Mouse (Mus musculus) heart, postnatal 0 days (tissue): ENCODE data around the gene Ep400. TPM values are rescaled to one million over a fixed set of nuclear protein-coding genes. Genes with fewer than 3 reads are reported as not detected.

Experiments used
- ATAC-seq: fragments of 200-750 bp; cut with Nextera tagmentation; 2 replicates; pipeline ENCODE4 v1.8.0; 2017; ENCODE audit warnings: low read depth, moderate number of reproducible peaks, moderate library complexity; ENCODE audit not compliant: insufficient read depth
- DNase-seq: peaks from one replicate; pipeline ENCODE4 v3.0.0-alpha.2; 2016; ENCODE audit warnings: low spot score
- H3K27ac ChIP-seq: fragments of 300-500 bp; sonication (generic); 2 replicates; pipeline ENCODE4 v1.5.1; 2014; ENCODE audit warnings: low read depth, mild to moderate bottlenecking
- H3K27me3 ChIP-seq: fragments of 300-500 bp; sonication (generic); 2 replicates; pipeline ENCODE4 v1.6.1; 2014; ENCODE audit warnings: low read length, mixed read lengths; ENCODE audit not compliant: control insufficient read depth, insufficient read depth
- H3K36me3 ChIP-seq: fragments of 300-500 bp; sonication (generic); replicated peaks from 2 replicates; pipeline ENCODE4 v1.6.1; 2014; ENCODE audit warnings: low read length, mixed read lengths; ENCODE audit not compliant: control insufficient read depth, insufficient read depth
- H3K4me1 ChIP-seq: fragments of 300-500 bp; sonication (generic); 2 replicates; pipeline ENCODE4 v1.6.1; 2014; ENCODE audit warnings: antibody characterized with exemption; ENCODE audit not compliant: control insufficient read depth, insufficient read depth
- H3K4me2 ChIP-seq: fragments of 300-500 bp; sonication (generic); 2 replicates; pipeline ENCODE4 v1.6.1; 2014; ENCODE audit warnings: low read depth, mild to moderate bottlenecking, low read length, moderate library complexity
- H3K4me3 ChIP-seq: fragments of 300-500 bp; sonication (generic); 2 replicates; pipeline ENCODE4 v1.5.1; 2014; ENCODE audit warnings: low read depth, low read length
- H3K9ac ChIP-seq: fragments of 300-500 bp; sonication (generic); replicated peaks from 2 replicates; pipeline ENCODE4 v1.6.1; 2014; ENCODE audit warnings: low read depth, low read length, mixed read lengths
- H3K9me3 ChIP-seq: fragments of 300-500 bp; sonication (generic); replicated peaks from 2 replicates; pipeline ENCODE4 v1.6.1; 2016; ENCODE audit warnings: low read length; ENCODE audit not compliant: control insufficient read depth
- CTCF ChIP-seq: IDR thresholded peaks from 2 replicates; pipeline ENCODE4 v1.5.1; 2016; ENCODE audit warnings: antibody characterized with exemption, control low read depth, low read depth
- EP300 ChIP-seq: IDR thresholded peaks from 2 replicates; pipeline ENCODE4 v1.6.1; 2016; ENCODE audit warnings: antibody characterized with exemption, low read depth
- WGBS: fragments of 180-500 bp; shearing (Covaris S2); extraction: QIAGEN DNeasy Blood & Tissue Kit; methylation state at CpG from one replicate; pipeline ENCODE4 v1.1.7; 2014; 5-methylcytosine and 5-hydroxymethylcytosine counted together
- polyA plus RNA-seq: library from polyadenylated mRNA; unstranded; fragments of >200 nt; fragmentation: Nextera tagmentation; extraction: Ambion mirVana; gene quantifications from 2 replicates; pipeline ENCODE4 v1.2.1, GENCODE M21; 2015
- total RNA-seq: library from RNA; depleted of rRNA; stranded (reverse); fragments of >200 nt; gene quantifications from 2 replicates; pipeline ENCODE4 v1.2.3, GENCODE M21; 2014; ENCODE audit warnings: low replicate concordance

Ep400 gene
- total and polyA plus RNA-seq, 2 experiments from 2014 or later: 12.7 to 21.9 TPM

DNA sequence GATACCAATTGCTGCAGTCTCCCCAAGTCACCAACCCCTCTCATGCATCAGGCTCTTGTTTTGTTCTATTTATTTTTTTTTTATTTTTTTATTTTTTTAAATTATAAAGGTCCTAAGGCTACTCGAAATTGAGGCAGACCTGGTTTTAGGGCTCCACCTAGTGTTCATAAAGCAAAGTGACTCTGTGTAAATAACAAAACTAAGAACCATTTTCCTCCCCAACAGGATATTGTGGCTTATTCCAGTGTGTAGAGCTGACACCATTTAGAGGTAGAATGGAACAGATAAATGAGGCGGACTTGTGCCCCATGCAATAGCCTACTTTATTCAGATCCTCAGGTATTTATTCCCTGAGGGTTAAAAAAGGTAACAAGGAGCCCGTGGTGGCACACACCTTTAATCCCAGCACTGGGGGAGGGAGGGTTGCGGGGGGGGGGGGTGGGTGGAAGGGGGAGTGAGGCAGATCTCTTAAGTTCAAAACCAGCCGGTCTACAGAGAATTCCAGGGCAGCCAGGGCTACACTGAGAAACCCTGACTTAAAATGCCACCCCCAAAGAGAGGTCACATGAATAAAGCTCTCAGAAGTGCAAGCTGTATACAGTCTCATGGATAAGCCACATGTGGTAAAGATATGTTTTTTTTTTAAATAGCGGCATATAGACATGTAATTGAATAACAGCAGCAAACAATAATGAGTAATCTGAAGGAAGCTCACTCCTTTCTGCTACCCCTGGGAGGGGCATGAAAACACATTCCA, 134.4 kb downstream of the Ep400 start:
- Histone ChIP-seq H3K27me3 (0 out of 2 replicates have a peak, but pooled peaks cover 5% of the 10 kb centered on the region), H3K4me1 (no peaks in the 10 kb centered on the region), H3K9me3 (no peaks in the 10 kb centered on the region), H3K4me3 (no peak overlapping the region), H3K27ac (no peak overlapping the region), H3K9ac (no peak overlapping the region), H3K4me2 (no peak overlapping the region), H3K36me3 (no peaks in the 10 kb centered on the region)
- ATAC-seq (no peak), DNase-seq (peak; percentile 41)
- TF ChIP-seq EP300 (no peak), CTCF (peak; percentile 72)
- WGBS: 30% methylated on average over 6 of the region's 6 CpGs

DNA sequence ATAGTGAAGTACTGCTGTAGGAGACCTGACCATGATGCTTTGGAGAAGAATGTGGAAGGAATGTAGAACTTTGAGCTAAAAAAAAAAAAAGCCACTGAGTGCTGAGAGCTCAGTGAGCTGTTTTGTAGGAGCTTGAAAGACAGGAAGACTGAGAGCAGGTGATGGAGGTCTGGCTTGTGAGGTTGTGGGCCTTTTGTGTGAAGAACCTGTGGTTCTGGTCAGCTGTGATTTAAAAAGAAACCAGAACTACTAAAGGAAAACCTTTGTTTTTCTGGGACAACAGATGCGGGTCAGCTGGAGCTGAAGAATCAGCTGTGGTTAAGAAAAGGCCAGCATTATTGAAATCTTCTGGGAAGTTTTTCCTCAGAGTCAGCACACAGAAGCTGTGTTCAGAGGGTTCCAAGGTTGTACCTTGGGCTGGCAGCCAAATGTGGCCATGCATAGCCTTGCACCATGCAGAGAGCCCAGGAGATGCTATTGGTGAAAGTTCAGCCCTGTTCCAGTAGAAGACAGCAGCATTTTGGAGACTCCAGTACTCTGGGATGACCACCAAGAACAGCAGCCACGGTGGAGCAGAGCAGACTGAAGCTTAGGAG, 140.9 kb downstream of the Ep400 start:
- WGBS: 67% methylated on average over 2 of the region's 2 CpGs
- Histone ChIP-seq H3K9me3 (no peaks in the 10 kb centered on the region), H3K4me2 (no peak overlapping the region), H3K27ac (no peak overlapping the region), H3K9ac (no peak overlapping the region), H3K36me3 (no peaks in the 10 kb centered on the region), H3K4me3 (no peak overlapping the region), H3K4me1 (no peaks in the 10 kb centered on the region), H3K27me3 (peaks cover 16% of the 10 kb centered on the region)
- DNase-seq (no peak), ATAC-seq (no peak)
- no peak for TF ChIP-seq EP300
- no peak for TF ChIP-seq CTCF

DNA sequence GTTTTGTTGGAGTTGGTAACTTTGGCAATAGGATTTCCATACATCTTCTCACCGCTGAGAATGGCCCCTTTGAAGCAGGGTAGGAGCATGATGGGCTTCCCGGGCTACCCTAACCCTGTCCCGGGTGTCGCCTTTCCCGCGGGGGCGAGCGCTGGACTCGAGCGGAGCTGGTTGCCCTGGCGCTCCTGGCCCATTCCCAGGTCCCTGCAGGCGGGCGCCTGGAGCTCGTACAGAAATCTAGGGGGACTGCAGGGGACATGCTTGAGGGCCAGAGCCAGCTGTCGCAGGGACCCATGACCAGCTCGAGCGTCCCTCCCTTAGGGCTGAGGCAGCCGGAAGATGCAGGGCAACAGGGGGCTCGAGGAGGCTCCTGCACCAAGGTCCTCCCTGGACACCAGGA, 142.4 kb downstream of the Ep400 start:
- Histone ChIP-seq H3K9ac (no peak overlapping the region), H3K27me3 (peaks cover 16% of the 10 kb centered on the region), H3K9me3 (no peaks in the 10 kb centered on the region), H3K27ac (no peak overlapping the region), H3K4me3 (no peak overlapping the region), H3K4me1 (no peaks in the 10 kb centered on the region), H3K36me3 (no peaks in the 10 kb centered on the region), H3K4me2 (no peak overlapping the region)
- WGBS: 13% methylated on average over 19 of the region's 19 CpGs
- DNase-seq: no peak
- TF ChIP-seq EP300 (no peak), CTCF (no peak)
- ATAC-seq: no peak

DNA sequence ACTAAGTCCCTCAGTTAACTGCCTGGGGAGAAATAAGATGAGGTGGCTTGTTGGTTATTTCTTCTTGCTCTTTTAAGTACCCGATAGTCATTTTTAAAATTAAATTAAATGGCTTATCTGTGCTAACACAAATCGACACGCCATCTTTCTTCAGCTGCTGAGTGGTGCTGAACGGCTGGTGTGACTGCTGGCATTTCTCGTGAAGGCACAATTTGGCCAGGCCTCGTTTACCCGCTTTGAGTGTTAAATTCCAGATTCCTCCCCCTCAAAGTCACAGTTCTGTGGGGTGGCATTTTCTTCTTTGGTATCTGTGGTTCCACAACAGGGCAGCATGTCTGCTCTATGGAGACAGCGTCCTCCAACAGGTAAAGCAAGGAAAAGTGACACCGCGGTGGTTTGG, 143.2 kb downstream of the Ep400 start:
- Histone ChIP-seq H3K9me3 (no peaks in the 10 kb centered on the region), H3K27ac (no peak overlapping the region), H3K4me2 (no peak overlapping the region), H3K4me1 (no peaks in the 10 kb centered on the region), H3K4me3 (no peak overlapping the region), H3K9ac (no peak overlapping the region), H3K27me3 (peaks cover 16% of the 10 kb centered on the region), H3K36me3 (no peaks in the 10 kb centered on the region)
- TF ChIP-seq CTCF (no peak), EP300 (no peak)
- DNase-seq: no peak
- no peak for ATAC-seq
- WGBS: 45% methylated on average over 10 of the region's 10 CpGs

DNA sequence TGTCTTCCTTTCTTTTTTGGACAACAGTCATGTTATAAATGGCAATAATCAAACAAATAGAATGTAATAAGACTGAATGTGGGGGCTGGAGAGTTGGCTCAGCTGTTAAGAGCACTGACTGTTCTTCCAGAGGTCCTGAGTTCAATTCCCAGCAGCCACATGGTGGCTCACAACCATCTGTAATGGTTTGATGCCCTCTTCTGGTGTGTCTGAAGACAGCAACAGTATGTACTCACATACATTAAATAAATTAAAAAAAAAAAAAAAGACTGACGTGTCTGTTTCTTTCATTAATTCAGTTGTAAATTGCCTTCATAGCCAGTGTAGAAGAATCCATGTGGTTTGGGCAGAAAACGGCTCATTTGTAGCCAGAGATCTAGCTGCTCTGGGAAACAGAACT, 146.2 kb downstream of the Ep400 start:
- no peaks in the 10 kb centered on the region for H3K4me1 ChIP-seq
- no peak overlapping the region for H3K27ac ChIP-seq
- no peaks in the 10 kb centered on the region for H3K9me3 ChIP-seq
- 80% methylated on average over 2 of the region's 2 CpGs for WGBS
- no peak for ATAC-seq
- no peak overlapping the region for H3K4me3 ChIP-seq
- H3K4me2 ChIP-seq: no peak overlapping the region
- no peak overlapping the region for H3K9ac ChIP-seq
- peaks cover 16% of the 10 kb centered on the region for H3K27me3 ChIP-seq
- no peak for TF ChIP-seq EP300
- no peak for DNase-seq
- no peaks in the 10 kb centered on the region for H3K36me3 ChIP-seq
